In genomic region chr9:60592974-60593373, GRCm38 (mm10) we compare ENCODE assay signal across 12 mouse cellular contexts.
DNase-seq lines count a peak whose midpoint lies in the region; ATAC-seq and TF ChIP-seq lines count a peak whose summit lies in the region.
"Had no signal": no experiment of that assay in that cellular context is flagged by ENCODE, and none has a peak within 500 bp of the region (broad histone marks: within the 10 kb centered on the region; RNA-seq: fewer than 3 reads in every experiment).

No protein-coding gene starts in this region.

- TF ChIP-seq CTCF in midbrain, postnatal 0 days (IDR thresholded peaks at IDR 0.05): no peak

- no peak overlapping the region for H3K9ac ChIP-seq in liver, embryonic 11.5 days (ENCODE audit: low read depth, low read length)
- H3K9ac ChIP-seq in midbrain, postnatal 0 days (replicated peaks; ENCODE audit: low read length, poor library complexity, severe bottlenecking): no peak overlapping the region
- H3K9ac ChIP-seq: embryonic facial prominence, embryonic 12.5 days; forebrain, embryonic 12.5 days; midbrain, embryonic 13.5 days had no signal

- no peak overlapping the region for H3K4me3 ChIP-seq in liver, embryonic 11.5 days (ENCODE audit: low read depth, low read length)
- no peak overlapping the region for H3K4me3 ChIP-seq in midbrain, postnatal 0 days (ENCODE audit: low read depth, low read length)
- H3K4me3 ChIP-seq: embryonic facial prominence, embryonic 12.5 days; forebrain, embryonic 12.5 days; midbrain, embryonic 13.5 days had no signal

- no peaks in the 10 kb centered on the region for H3K27me3 ChIP-seq in liver, embryonic 11.5 days (replicated peaks; ENCODE audit: control insufficient read depth, insufficient read depth, low read length)
- H3K27me3 ChIP-seq in midbrain, postnatal 0 days (ENCODE audit: insufficient read depth, low read length): no peaks in the 10 kb centered on the region
- H3K27me3 ChIP-seq: embryonic facial prominence, embryonic 12.5 days; forebrain, embryonic 12.5 days; midbrain, embryonic 13.5 days had no signal

- no peak overlapping the region for H3K4me2 ChIP-seq in liver, embryonic 11.5 days
- H3K4me2 ChIP-seq in midbrain, postnatal 0 days (ENCODE audit: low read depth, low read length, poor library complexity, severe bottlenecking): no peak overlapping the region
- H3K4me2 ChIP-seq: embryonic facial prominence, embryonic 12.5 days; forebrain, embryonic 12.5 days; midbrain, embryonic 13.5 days had no signal

- peak; percentile 9 to 22 for DNase-seq in heart, adult 18-20 months
- DNase-seq in heart, adult 9 months (ENCODE audit: low spot score in 2 of 2): no peak
- peak; percentile 47 for DNase-seq in right cerebral cortex, adult 18-20 months
- no peak for DNase-seq in right cerebral cortex, postnatal 36 days (ENCODE audit: low spot score in 2 of 2)
- peak; percentile 33 for DNase-seq in layer of hippocampus, adult 9-11 months
- no peak for DNase-seq in liver, embryonic 11.5 days (ENCODE audit: low spot score)
- DNase-seq in midbrain, postnatal 0 days (ENCODE audit: low spot score): no peak
- DNase-seq: B cell, adult 2 months had no signal

- H3K4me1 ChIP-seq in liver, embryonic 11.5 days (replicated peaks; ENCODE audit: control insufficient read depth, insufficient read depth, low read length): no peaks in the 10 kb centered on the region
- H3K4me1 ChIP-seq in midbrain, postnatal 0 days (ENCODE audit: insufficient read depth, low read length): no peaks in the 10 kb centered on the region
- H3K4me1 ChIP-seq: embryonic facial prominence, embryonic 12.5 days; forebrain, embryonic 12.5 days; midbrain, embryonic 13.5 days had no signal

- H3K9me3 ChIP-seq in liver, embryonic 11.5 days (ENCODE audit: control insufficient read depth, low read length): no peaks in the 10 kb centered on the region
- H3K9me3 ChIP-seq in midbrain, postnatal 0 days (ENCODE audit: low read length): no peaks in the 10 kb centered on the region
- H3K9me3 ChIP-seq: embryonic facial prominence, embryonic 12.5 days; forebrain, embryonic 12.5 days; midbrain, embryonic 13.5 days had no signal

- no peaks in the 10 kb centered on the region for H3K36me3 ChIP-seq in liver, embryonic 11.5 days (ENCODE audit: control insufficient read depth, insufficient read depth, low read length)
- peaks cover 36% of the 10 kb centered on the region for H3K36me3 ChIP-seq in midbrain, postnatal 0 days (ENCODE audit: insufficient read depth, low read length)

- no peak overlapping the region for H3K27ac ChIP-seq in liver, embryonic 11.5 days (ENCODE audit: low read depth, low read length)
- no peak overlapping the region for H3K27ac ChIP-seq in midbrain, postnatal 0 days (ENCODE audit: low read depth, low read length)
- H3K27ac ChIP-seq: embryonic facial prominence, embryonic 12.5 days; forebrain, embryonic 12.5 days; midbrain, embryonic 13.5 days had no signal

- 86% methylated on average over 6 of the region's 6 CpGs for WGBS in liver, embryonic 11.5 days
- 82% methylated on average over 6 of the region's 6 CpGs for WGBS in midbrain, postnatal 0 days

- no peak for ATAC-seq in liver, embryonic 11.5 days (replicated peaks; ENCODE audit: low FRiP score)
- ATAC-seq in midbrain, postnatal 0 days (ENCODE audit: low FRiP score): no peak
- no peak for ATAC-seq in activated CD4-positive, CD25-positive, alpha-beta regulatory T cell, adult 4 months
- ATAC-seq: midbrain, embryonic 13.5 days had no signal

Comparison
In these comparisons a context has a peak if more than half of its experiments do, and no peak if none do; other contexts are left out.
1. DNase-seq: peak in heart, adult 18-20 months (2 of 2), right cerebral cortex, adult 18-20 months (single experiment) and layer of hippocampus, adult 9-11 months (single experiment); none in heart, adult 9 months (0 of 2), right cerebral cortex, postnatal 36 days (0 of 2), liver, embryonic 11.5 days (single experiment) and midbrain, postnatal 0 days (single experiment).